Mouse (Mus musculus): ENCODE data around the gene Plod3. TPM values are rescaled to one million over a fixed set of nuclear protein-coding genes. Genes with fewer than 3 reads are reported as not detected.

The Plod3 gene
- polyA plus RNA-seq, 1 experiment from 2014 or later, result 44.1 TPM

GRCm38 (mm10) chr5:136988420-136988819 is 1.6 kb downstream of the Plod3 start:
- Histone ChIP-seq H3K4me1 (peaks cover 22% of the 10 kb centered on the region), H3K4me2 (peak overlapping the region; percentile 90), H3K36me3 (replicated peaks) (peaks cover 41% of the 10 kb centered on the region), H3K27ac (peak overlapping the region; percentile 96; the same call in 1 of the 2 replicates), H3K4me3 (peak overlapping the region; percentile 98), H3K9ac (peak overlapping the region; percentile 100), H3K27me3 (replicated peaks) (no peaks in the 10 kb centered on the region), H3K9me3 (no peaks in the 10 kb centered on the region)
- no peak for ATAC-seq (replicated peaks)
- 74% methylated on average over 7 of the region's 7 CpGs for WGBS

- 91% methylated on average over 6 of the region's 6 CpGs for WGBS
- Histone ChIP-seq H3K36me3 (replicated peaks) (peaks cover 50% of the 10 kb centered on the region), H3K27me3 (replicated peaks) (no peaks in the 10 kb centered on the region), H3K9me3 (no peaks in the 10 kb centered on the region), H3K27ac (no peak overlapping the region), H3K4me3 (no peak overlapping the region), H3K9ac (no peak overlapping the region), H3K4me1 (peaks cover 22% of the 10 kb centered on the region), H3K4me2 (no peak overlapping the region)
- ATAC-seq (replicated peaks), result no peak
Observed at GRCm38 (mm10) chr5:136989801-136990200, 3.0 kb downstream of the Plod3 start.

GRCm38 (mm10) chr5:136999449-136999848 is 12.6 kb downstream of the Plod3 start:
- no peaks in the 10 kb centered on the region for H3K4me1 ChIP-seq
- H3K4me3 ChIP-seq, result no peak overlapping the region
- H3K27ac ChIP-seq, result no peak overlapping the region
- H3K4me2 ChIP-seq, result no peak overlapping the region
- no peaks in the 10 kb centered on the region for H3K27me3 ChIP-seq (replicated peaks)
- no peaks in the 10 kb centered on the region for H3K9me3 ChIP-seq
- WGBS, result 61% methylated on average over 5 of the region's 5 CpGs
- ATAC-seq (replicated peaks), result no peak
- H3K9ac ChIP-seq, result no peak overlapping the region
- H3K36me3 ChIP-seq (replicated peaks), result peaks cover 11% of the 10 kb centered on the region

GRCm38 (mm10) chr5:137000612-137001011 is 13.8 kb downstream of the Plod3 start:
- Histone ChIP-seq H3K9ac (no peak overlapping the region), H3K36me3 (replicated peaks) (peaks cover 7% of the 10 kb centered on the region; the same call in 1 of the 2 replicates), H3K4me3 (no peak overlapping the region), H3K4me1 (no peaks in the 10 kb centered on the region), H3K27me3 (replicated peaks) (no peaks in the 10 kb centered on the region), H3K9me3 (no peaks in the 10 kb centered on the region), H3K4me2 (no peak overlapping the region), H3K27ac (no peak overlapping the region)
- 81% methylated on average over 2 of the region's 2 CpGs for WGBS
- ATAC-seq (replicated peaks), result no peak

- H3K36me3 ChIP-seq (replicated peaks), result no peaks in the 10 kb centered on the region
- no peaks in the 10 kb centered on the region for H3K9me3 ChIP-seq
- no peak overlapping the region for H3K27ac ChIP-seq
- no peak overlapping the region for H3K4me2 ChIP-seq
- no peak for ATAC-seq (replicated peaks)
- 65% methylated on average over 8 of the region's 8 CpGs for WGBS
- H3K4me3 ChIP-seq, result no peak overlapping the region
- H3K27me3 ChIP-seq (replicated peaks), result no peaks in the 10 kb centered on the region; the same call in 1 of the 2 replicates
- H3K4me1 ChIP-seq, result no peaks in the 10 kb centered on the region
- H3K9ac ChIP-seq, result no peak overlapping the region
Observed at GRCm38 (mm10) chr5:137007276-137007675, 20.5 kb downstream of the Plod3 start.

GRCm38 (mm10) chr5:137009988-137010387 is 23.2 kb downstream of the Plod3 start:
- Histone ChIP-seq H3K9ac (no peak overlapping the region), H3K36me3 (replicated peaks) (no peaks in the 10 kb centered on the region), H3K27ac (no peak overlapping the region), H3K27me3 (replicated peaks) (no peaks in the 10 kb centered on the region; the same call in 1 of the 2 replicates), H3K9me3 (no peaks in the 10 kb centered on the region), H3K4me3 (no peak overlapping the region), H3K4me1 (no peaks in the 10 kb centered on the region), H3K4me2 (no peak overlapping the region)
- ATAC-seq (replicated peaks), result no peak
- WGBS, result 26% methylated on average over 3 of the region's 3 CpGs

- no peaks in the 10 kb centered on the region for H3K9me3 ChIP-seq
- no peak overlapping the region for H3K27ac ChIP-seq
- no peaks in the 10 kb centered on the region for H3K36me3 ChIP-seq (replicated peaks)
- no peak for ATAC-seq (replicated peaks)
- no peak overlapping the region for H3K4me2 ChIP-seq
- WGBS, result 75% methylated on average over 15 of the region's 15 CpGs
- H3K9ac ChIP-seq, result no peak overlapping the region
- H3K27me3 ChIP-seq (replicated peaks), result no peaks in the 10 kb centered on the region
- H3K4me1 ChIP-seq, result no peaks in the 10 kb centered on the region
- no peak overlapping the region for H3K4me3 ChIP-seq
Observed at GRCm38 (mm10) chr5:137012401-137012950, 25.7 kb downstream of the Plod3 start.

- Histone ChIP-seq H3K4me2 (no peak overlapping the region), H3K4me1 (no peaks in the 10 kb centered on the region), H3K9me3 (no peaks in the 10 kb centered on the region), H3K4me3 (no peak overlapping the region), H3K27me3 (replicated peaks) (no peaks in the 10 kb centered on the region), H3K27ac (no peak overlapping the region), H3K36me3 (replicated peaks) (no peaks in the 10 kb centered on the region), H3K9ac (no peak overlapping the region)
- 84% methylated on average over 3 of the region's 3 CpGs for WGBS
- no peak for ATAC-seq (replicated peaks)
Observed at GRCm38 (mm10) chr5:137015913-137016312, 29.1 kb downstream of the Plod3 start.

- Histone ChIP-seq H3K4me2 (no peak overlapping the region), H3K36me3 (replicated peaks) (no peaks in the 10 kb centered on the region), H3K27me3 (replicated peaks) (peaks cover 47% of the 10 kb centered on the region), H3K9me3 (no peaks in the 10 kb centered on the region), H3K9ac (no peak overlapping the region), H3K4me3 (no peak overlapping the region), H3K27ac (no peak overlapping the region), H3K4me1 (peaks cover 23% of the 10 kb centered on the region)
- 53% methylated on average over 3 of the region's 3 CpGs for WGBS
- no peak for ATAC-seq (replicated peaks)
Observed at GRCm38 (mm10) chr5:137024318-137024717, 37.5 kb downstream of the Plod3 start.

- 0% methylated on average over 23 of the region's 23 CpGs for WGBS
- no peak overlapping the region for H3K9ac ChIP-seq
- H3K9me3 ChIP-seq, result no peaks in the 10 kb centered on the region
- no peak overlapping the region for H3K27ac ChIP-seq
- H3K4me3 ChIP-seq, result peak overlapping the region; percentile 35
- no peak for ATAC-seq (replicated peaks)
- H3K36me3 ChIP-seq (replicated peaks), result no peaks in the 10 kb centered on the region
- peak overlapping the region; percentile 56 for H3K4me2 ChIP-seq
- H3K4me1 ChIP-seq, result peaks cover 27% of the 10 kb centered on the region
- H3K27me3 ChIP-seq (replicated peaks), result peaks cover 51% of the 10 kb centered on the region
Observed at GRCm38 (mm10) chr5:137025132-137025531, 38.3 kb downstream of the Plod3 start.

- H3K9ac ChIP-seq, result no peak within 1 kb of the TSS
- 43% methylated on average over 4 of the region's 4 CpGs for WGBS
- no peak for ATAC-seq (replicated peaks)
- no peak within 1 kb of the TSS for H3K27ac ChIP-seq
- peak within 1 kb of the TSS; percentile 56 for H3K4me2 ChIP-seq
- H3K4me3 ChIP-seq, result peak within 1 kb of the TSS; percentile 35
- no peaks in the 10 kb centered on the region for H3K9me3 ChIP-seq
- H3K36me3 ChIP-seq (replicated peaks), result no peaks in the 10 kb centered on the region
- H3K27me3 ChIP-seq (replicated peaks), result peaks cover 54% of the 10 kb centered on the region
- H3K4me1 ChIP-seq, result peaks cover 36% of the 10 kb centered on the region
Observed at GRCm38 (mm10) chr5:137026092-137026491, 39.3 kb downstream of the Plod3 start, which contains the start of gene Vgf. Gene Vgf (plus strand): TSS chr5:137026392.

- 1% methylated on average over 28 of the region's 29 CpGs for WGBS
- Histone ChIP-seq H3K9me3 (no peaks in the 10 kb centered on the region), H3K27me3 (replicated peaks) (peaks cover 60% of the 10 kb centered on the region), H3K9ac (peak overlapping the region; percentile 36; the same call in 1 of the 2 replicates), H3K4me1 (peaks cover 51% of the 10 kb centered on the region), H3K4me2 (peak overlapping the region; percentile 92), H3K4me3 (peak overlapping the region; percentile 57), H3K36me3 (replicated peaks) (no peaks in the 10 kb centered on the region), H3K27ac (no peak overlapping the region)
- ATAC-seq (replicated peaks), result peak; percentile 11; the same call in 1 of the 2 replicates
Observed at GRCm38 (mm10) chr5:137028561-137029272, 41.9 kb downstream of the Plod3 start.

GRCm38 (mm10) chr5:137029273-137029585 is 42.4 kb downstream of the Plod3 start:
- peak overlapping the region; percentile 92 for H3K4me2 ChIP-seq
- H3K4me1 ChIP-seq, result peaks cover 51% of the 10 kb centered on the region
- peak; percentile 7 for ATAC-seq (replicated peaks)
- peak overlapping the region; percentile 57 for H3K4me3 ChIP-seq
- H3K36me3 ChIP-seq (replicated peaks), result no peaks in the 10 kb centered on the region
- H3K9me3 ChIP-seq, result no peaks in the 10 kb centered on the region
- 1% methylated on average over 7 of the region's 8 CpGs for WGBS
- peaks cover 57% of the 10 kb centered on the region for H3K27me3 ChIP-seq (replicated peaks)
- peak overlapping the region; percentile 36 for H3K9ac ChIP-seq
- peak overlapping the region; percentile 62 for H3K27ac ChIP-seq

Measured in midbrain, embryonic 15.5 days (tissue).